Mouse (Mus musculus) natural killer cell, adult 2 months (primary cell): ENCODE measurements at regions not wholly inside any gene's neighbourhood (a gene's known extent, or its start where the extent isn't known, plus 50 kb on each side); places are given as distances from the start of the nearest gene placed in this dataset.
"Not testable (repeated sequence)": the region's sequence is repeated elsewhere in the genome, so short reads cannot be mapped to it uniquely, and the experiment has no call there.

Experiments used
- DNase-seq, 2 experiments: peaks; one replicate each; pipeline ENCODE4 v3.0.0; 2022; ENCODE audit warnings: low spot score in 2 of 2

GRCm38 (mm10) chr6:144940871-144941380 lies 135.1 kb downstream of the Bcat1 start:
- DNase-seq: no peak

GRCm38 (mm10) chr6:144938613-144939236 lies 137.3 kb downstream of the Bcat1 start:
- no peak for DNase-seq

GRCm38 (mm10) chr6:144937211-144937610 lies 138.8 kb downstream of the Bcat1 start:
- DNase-seq: no peak

GRCm38 (mm10) chr6:144933722-144934235 lies 142.2 kb downstream of the Bcat1 start:
- no peak for DNase-seq

- DNase-seq: no peak
Measured at GRCm38 (mm10) chr6:144932402-144932801, 143.6 kb downstream of the Bcat1 start.

- DNase-seq: no peak
Measured at GRCm38 (mm10) chr6:144929959-144930358, 146.0 kb downstream of the Bcat1 start.

- no peak for DNase-seq
Measured at GRCm38 (mm10) chr6:144929262-144929855, 146.6 kb downstream of the Bcat1 start.

GRCm38 (mm10) chr6:144927599-144927998 lies 145.8 kb upstream of the Sox5 start:
- no peak for DNase-seq

GRCm38 (mm10) chr6:144922762-144923161 lies 141.0 kb upstream of the Sox5 start:
- DNase-seq: peak; percentile 22 to 30

GRCm38 (mm10) chr6:144919750-144920149 lies 138.0 kb upstream of the Sox5 start:
- DNase-seq: peak; percentile 53 to 68

GRCm38 (mm10) chr6:144917128-144917527 lies 135.4 kb upstream of the Sox5 start:
- DNase-seq: peak; percentile 26 to 58

- no peak for DNase-seq
Measured at GRCm38 (mm10) chr6:144911781-144912180, 130.0 kb upstream of the Sox5 start.

GRCm38 (mm10) chr6:144910392-144910791 lies 128.6 kb upstream of the Sox5 start:
- peak; percentile 27 to 46 for DNase-seq

- no peak for DNase-seq
Measured at GRCm38 (mm10) chr6:144908646-144909045, 126.9 kb upstream of the Sox5 start.

- peak; percentile 65 to 79 for DNase-seq
Measured at GRCm38 (mm10) chr6:144903156-144903555, 121.4 kb upstream of the Sox5 start.

- DNase-seq: peak; percentile 92 to 95
Measured at GRCm38 (mm10) chr6:144902267-144902995, 120.7 kb upstream of the Sox5 start.

- DNase-seq: peak; percentile 82 to 84
Measured at GRCm38 (mm10) chr6:144901825-144902224, 120.0 kb upstream of the Sox5 start.

- DNase-seq: not testable (repeated sequence)
Measured at GRCm38 (mm10) chr6:144900858-144901257, 119.1 kb upstream of the Sox5 start.

- no peak for DNase-seq
Measured at GRCm38 (mm10) chr6:144897526-144897925, 115.7 kb upstream of the Sox5 start.

- DNase-seq: no peak
Measured at GRCm38 (mm10) chr6:144890914-144891313, 109.1 kb upstream of the Sox5 start.

GRCm38 (mm10) chr6:144890166-144890565 lies 108.4 kb upstream of the Sox5 start:
- DNase-seq: peak in 1 of 2 experiments; percentile 5

- no peak for DNase-seq
Measured at GRCm38 (mm10) chr6:144883117-144883516, 101.3 kb upstream of the Sox5 start.
